Mouse (Mus musculus) spleen, postnatal 36 days (tissue): ENCODE data around the gene 1700001F09Rik.
"Not testable (repeated sequence)": the region's sequence is repeated elsewhere in the genome, so short reads cannot be mapped to it uniquely, and the experiment has no call there.

Experiments
- DNase-seq, 2 experiments: peaks; one replicate each; pipeline ENCODE4 v3.0.0; 2022; ENCODE audit warnings: low spot score in 2 of 2, mixed read lengths in 1 of 2

The 1700001F09Rik gene

GRCm38 (mm10) chr14:43347711-43348110 is at the start of gene 1700001F09Rik:
TSS of gene 1700001F09Rik (minus strand) at chr14:43347811.
- DNase-seq: not testable (repeated sequence)

DNA sequence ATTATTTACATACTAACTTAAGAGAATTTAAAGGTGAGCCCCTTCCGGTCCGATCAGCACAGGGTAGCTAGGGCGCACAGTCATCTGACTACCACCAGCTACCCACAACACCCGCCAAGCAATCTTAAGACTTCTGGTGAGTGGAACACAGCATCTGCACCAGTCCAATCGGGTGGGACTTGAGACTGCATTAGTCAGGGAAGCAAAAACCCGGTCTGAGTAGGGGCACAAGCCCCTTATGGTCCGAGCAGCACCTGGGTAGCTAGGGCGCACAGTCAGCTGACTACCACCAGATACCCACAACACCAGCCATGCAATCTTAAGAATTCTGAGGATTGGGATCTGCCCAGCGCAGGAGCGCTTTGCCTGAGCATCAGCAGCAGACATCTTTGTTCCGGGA is 14.1 kb upstream of the 1700001F09Rik start:
- peak in 1 of 2 experiments; percentile 5 for DNase-seq

- DNase-seq: peak in 1 of 2 experiments; percentile 11
These were observed 11.6 kb upstream of the 1700001F09Rik start for GRCm38 (mm10) chr14:43359246-43359645.

DNA sequence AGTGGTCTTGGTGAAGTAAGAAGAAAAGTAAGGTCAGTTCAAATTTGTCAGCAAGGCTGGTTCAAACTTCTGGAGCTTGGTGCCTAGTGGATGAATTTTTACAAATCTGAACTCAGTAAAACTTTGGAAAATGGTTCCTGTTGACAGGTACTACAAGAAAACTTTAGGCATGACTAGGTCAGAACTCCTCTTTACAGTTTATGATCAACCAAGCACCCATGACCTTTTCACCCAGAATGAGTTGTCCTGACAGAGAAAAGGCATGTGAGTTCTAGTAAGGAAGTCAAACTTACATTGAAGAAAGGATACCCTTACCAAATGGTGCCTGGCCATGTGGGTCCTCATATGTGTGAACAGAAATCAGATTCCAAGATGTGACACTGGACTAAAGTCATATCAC is 9.9 kb upstream of the 1700001F09Rik start:
- DNase-seq: not testable (repeated sequence)

DNA sequence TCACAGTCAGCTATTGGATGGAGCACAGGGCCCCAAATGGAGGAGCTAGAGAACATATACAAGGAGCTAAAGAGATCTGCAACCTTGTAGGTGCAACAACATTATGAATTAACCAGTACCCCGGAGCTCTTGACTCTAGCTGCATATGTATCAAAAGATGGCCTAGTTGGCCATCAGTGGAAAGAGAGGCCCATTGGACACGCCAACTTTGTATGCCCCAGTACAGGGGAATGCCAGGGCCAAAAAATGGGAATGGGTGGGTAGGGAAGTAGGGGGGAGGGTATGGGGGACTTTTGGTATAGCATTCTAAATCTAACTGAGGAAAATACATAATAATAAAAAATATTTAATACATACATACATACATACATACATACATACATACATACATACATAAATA is 5.3 kb upstream of the 1700001F09Rik start:
- not testable (repeated sequence) for DNase-seq

DNA sequence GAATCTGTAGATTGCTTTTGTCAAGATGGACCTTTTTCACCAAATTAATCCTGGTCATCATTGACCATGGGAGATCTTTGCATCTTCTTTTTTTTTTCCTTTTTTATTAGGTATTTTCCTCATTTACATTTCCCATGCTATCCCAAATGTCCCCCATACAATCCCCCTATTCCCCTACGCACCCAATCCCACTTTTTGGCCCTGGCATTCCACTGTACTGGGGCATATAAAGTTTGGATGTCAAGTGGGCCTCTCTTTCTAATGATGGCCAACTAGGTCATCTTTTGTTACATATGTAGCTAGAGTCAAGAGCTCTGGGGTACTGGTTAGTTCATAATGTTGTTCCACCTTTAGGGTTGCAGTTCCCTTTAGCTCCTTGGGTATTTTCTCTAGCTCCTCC is 10.0 kb downstream of the 1700001F09Rik start:
- not testable (repeated sequence) for DNase-seq

DNA sequence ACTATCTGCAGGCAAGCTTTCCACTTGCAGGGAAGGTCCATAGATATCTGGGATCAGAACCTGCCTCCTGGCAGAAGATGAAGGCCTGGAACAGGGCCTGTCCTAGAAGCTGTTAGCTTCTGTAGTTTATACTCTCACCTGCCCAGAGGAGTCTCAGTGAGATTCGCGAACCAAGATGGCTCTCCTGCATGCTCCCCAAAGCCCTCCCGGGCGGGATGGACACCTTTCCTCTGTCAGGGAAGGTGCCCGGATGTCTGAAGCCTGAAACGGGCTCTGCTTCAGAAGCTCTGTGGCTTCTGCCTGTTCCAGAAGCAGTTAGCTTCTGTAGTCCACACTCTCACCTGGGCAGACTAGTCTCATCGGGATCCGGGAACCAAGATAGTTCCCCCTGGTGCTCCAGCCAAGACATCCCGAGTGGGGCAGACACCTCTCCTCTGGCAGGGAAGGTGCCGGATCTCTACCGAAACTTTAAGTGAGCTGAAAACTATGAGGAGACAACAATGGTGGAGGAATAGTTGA is 16.2 kb downstream of the 1700001F09Rik start:
- DNase-seq: not testable (repeated sequence)

GRCm38 (mm10) chr14:43328603-43329002 is 19.0 kb downstream of the 1700001F09Rik start:
- DNase-seq: not testable (repeated sequence)

GRCm38 (mm10) chr14:43319516-43319915 is 28.1 kb downstream of the 1700001F09Rik start:
- DNase-seq: not testable (repeated sequence)

- not testable (repeated sequence) for DNase-seq
These were observed 54.1 kb downstream of the 1700001F09Rik start, which contains the start of gene Gm8127 for GRCm38 (mm10) chr14:43293503-43293902. TSS of gene Gm8127 (minus strand) at chr14:43293832.
